Mouse (Mus musculus) embryonic fibroblast, embryonic 13.5 days (primary cell): Measurements from ENCODE around the gene Gm29609. TPM values are rescaled to one million over a fixed set of nuclear protein-coding genes. Genes with fewer than 3 reads are reported as not detected.

Experiments used
- H3K27ac ChIP-seq: 2 replicates; pipeline ENCODE4 v1.5.1; 2012; ENCODE audit warnings: low read length, control low read depth, inconsistent platforms; ENCODE audit not compliant: insufficient read depth
- H3K4me1 ChIP-seq: 2 replicates; pipeline ENCODE4 v1.6.1; 2011; ENCODE audit warnings: low read length; ENCODE audit not compliant: control insufficient read depth, insufficient read depth
- H3K4me3 ChIP-seq: 2 replicates; pipeline ENCODE4 v1.5.1; 2011; ENCODE audit warnings: mild to moderate bottlenecking, control low read depth, low read length; ENCODE audit not compliant: insufficient read depth
- CTCF ChIP-seq: IDR thresholded peaks from 2 replicates; pipeline ENCODE4 v1.5.1; 2011; ENCODE audit warnings: mild to moderate bottlenecking, control low read depth, low read length, moderate library complexity, borderline replicate concordance; ENCODE audit not compliant: insufficient read depth
- POLR2A ChIP-seq: IDR thresholded peaks from 2 replicates; pipeline ENCODE4 v1.6.1; 2011; ENCODE audit warnings: low read depth, mild to moderate bottlenecking, control low read depth, low read length, moderate library complexity
- polyA plus RNA-seq: library from polyadenylated mRNA; stranded (reverse); fragments of >200 nt; gene quantifications from 2 replicates; pipeline ENCODE4 v1.2.4, GENCODE M21; 2011; ENCODE audit warnings: low read depth; ENCODE audit not compliant: missing spikeins, insufficient read length

The Gm29609 gene
- polyA plus RNA-seq, 1 experiment = 2.7 TPM

DNA sequence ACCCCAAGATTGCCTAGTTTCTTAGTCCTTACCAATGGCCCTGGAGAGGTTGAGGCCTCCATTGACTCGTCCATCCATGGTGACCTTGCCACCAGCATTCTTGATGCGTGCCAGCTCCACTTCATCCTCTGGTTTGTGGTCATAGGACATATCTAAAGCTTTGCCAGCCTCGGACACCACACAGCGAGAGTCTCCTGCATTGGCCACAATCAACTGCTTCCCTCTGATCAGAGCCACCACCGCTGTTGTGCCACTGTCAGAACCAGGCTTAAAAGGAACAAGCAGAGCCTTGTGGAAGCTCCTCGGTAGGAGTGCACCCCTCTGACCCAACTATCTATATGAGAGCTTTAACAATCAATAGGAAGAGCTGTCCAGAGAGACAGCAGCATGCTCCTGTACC lies 24.7 kb upstream of the Gm29609 start:
- H3K4me3 ChIP-seq = no peak overlapping the region
- H3K4me1 ChIP-seq = no peaks in the 10 kb centered on the region
- no peak overlapping the region for H3K27ac ChIP-seq
- TF ChIP-seq POLR2A = no peak
- no peak for TF ChIP-seq CTCF

- Histone ChIP-seq H3K4me1 (no peaks in the 10 kb centered on the region), H3K4me3 (no peak overlapping the region), H3K27ac (no peak overlapping the region)
- no peak for TF ChIP-seq POLR2A
These were observed 24.2 kb upstream of the Gm29609 start for GRCm38 (mm10) chr5:31203866-31204265.

DNA sequence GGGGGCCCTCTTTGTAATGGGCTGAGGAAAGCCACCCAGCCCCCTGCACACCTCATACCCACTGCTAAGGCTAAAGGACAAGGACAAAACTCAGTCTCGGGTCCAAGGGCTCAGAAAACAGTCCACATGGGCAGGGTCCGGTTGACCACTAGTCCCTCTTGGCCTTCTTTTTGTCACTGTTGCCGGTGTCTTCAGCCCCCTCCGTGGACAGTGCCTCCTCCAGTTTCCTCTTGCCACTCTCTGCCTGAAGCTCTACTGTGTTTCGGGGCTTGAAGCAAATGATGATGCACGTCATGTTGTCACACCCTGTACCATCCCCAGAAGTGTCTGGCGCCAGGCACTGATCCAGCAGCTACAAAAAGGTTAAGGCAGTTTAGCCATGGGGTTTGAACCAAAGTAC lies 23.2 kb upstream of the Gm29609 start:
- no peak for TF ChIP-seq CTCF
- no peak for TF ChIP-seq POLR2A
- Histone ChIP-seq H3K27ac (no peak overlapping the region), H3K4me1 (no peaks in the 10 kb centered on the region), H3K4me3 (0 out of 2 replicates have a peak overlapping the region, but pooled peaks have one; percentile 43)

- peak within 1 kb of the TSS; percentile 39 for H3K27ac ChIP-seq
- TF ChIP-seq CTCF = no peak
- peak; percentile 75 for TF ChIP-seq POLR2A
- no peaks in the 10 kb centered on the region for H3K4me1 ChIP-seq
- H3K4me3 ChIP-seq = peak within 1 kb of the TSS; percentile 67
These were observed 22.3 kb upstream of the Gm29609 start, which contains the start of gene Zfp513 for GRCm38 (mm10) chr5:31201742-31202590. TSS of gene Zfp513 (minus strand) at chr5:31202303.

GRCm38 (mm10) chr5:31201042-31201741 lies 21.5 kb upstream of the Gm29609 start:
- H3K27ac ChIP-seq = peak overlapping the region; percentile 23
- no peaks in the 10 kb centered on the region for H3K4me1 ChIP-seq
- H3K4me3 ChIP-seq = peak overlapping the region; percentile 67
- TF ChIP-seq CTCF (no peak), POLR2A (no peak; the same call in 1 of the 2 replicates)

- Histone ChIP-seq H3K4me3 (peak overlapping the region; percentile 20), H3K4me1 (no peaks in the 10 kb centered on the region), H3K27ac (no peak overlapping the region)
- TF ChIP-seq CTCF (no peak), POLR2A (no peak; the same call in 1 of the 2 replicates)
These were observed 20.6 kb upstream of the Gm29609 start for GRCm38 (mm10) chr5:31200327-31200768.

DNA sequence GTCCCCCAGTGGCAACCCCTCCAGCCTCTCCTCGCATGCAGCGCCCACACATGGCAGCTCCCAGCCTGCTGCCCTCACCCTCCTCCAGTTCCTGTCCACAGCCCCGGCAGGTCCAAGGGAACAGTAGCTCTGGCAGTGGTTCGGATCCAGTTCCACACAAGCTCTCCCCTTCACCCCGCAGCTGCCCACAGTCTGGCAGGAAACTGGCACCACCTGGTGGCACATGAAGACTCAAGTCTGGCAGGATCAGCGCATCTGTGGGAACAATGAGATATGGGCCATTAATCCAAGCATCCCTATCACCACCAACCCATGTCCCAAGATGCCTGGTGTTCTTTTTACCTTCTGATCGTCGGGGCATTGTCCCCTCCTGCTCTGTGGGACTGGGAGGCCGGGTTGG lies 20.2 kb upstream of the Gm29609 start:
- Histone ChIP-seq H3K4me1 (no peaks in the 10 kb centered on the region), H3K4me3 (no peak overlapping the region), H3K27ac (no peak overlapping the region)
- no peak; the same call in 1 of the 2 replicates for TF ChIP-seq POLR2A
- 0 out of 2 replicates have a peak, but pooled peaks have one; percentile 23 for TF ChIP-seq CTCF

DNA sequence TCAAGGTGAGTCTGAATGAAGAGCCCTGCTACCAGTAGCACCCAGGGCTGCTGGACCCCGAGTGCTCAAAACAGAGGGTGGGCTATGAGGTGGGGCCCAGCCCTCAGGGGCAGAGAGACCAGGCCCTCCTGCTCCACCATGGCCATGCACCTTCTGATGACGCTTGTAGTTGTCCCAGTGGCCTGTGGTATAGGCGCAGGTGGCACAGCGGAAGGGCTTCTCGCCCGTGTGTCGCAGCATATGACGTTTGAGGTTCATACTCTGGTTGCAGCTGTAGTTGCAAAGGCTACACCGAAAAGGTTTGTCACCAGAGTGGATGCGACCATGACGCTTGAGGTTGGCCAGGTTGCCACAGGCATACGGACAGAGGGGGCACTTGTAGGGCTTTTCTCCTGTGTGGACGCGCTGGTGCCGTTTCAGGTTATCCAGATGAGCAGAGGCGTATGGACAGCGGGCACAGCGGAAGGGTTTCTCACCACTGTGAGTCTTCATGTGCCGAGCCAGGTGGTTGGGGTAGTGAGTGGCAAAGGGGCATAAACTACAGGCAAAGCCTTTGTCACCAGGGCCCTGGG lies 19.7 kb upstream of the Gm29609 start:
- Histone ChIP-seq H3K4me1 (no peaks in the 10 kb centered on the region), H3K4me3 (no peak overlapping the region), H3K27ac (no peak overlapping the region)
- TF ChIP-seq POLR2A (peak; percentile 42), CTCF (no peak)

- no peak for TF ChIP-seq CTCF
- TF ChIP-seq POLR2A = no peak; the same call in 1 of the 2 replicates
- no peak overlapping the region for H3K4me3 ChIP-seq
- H3K27ac ChIP-seq = no peak overlapping the region
- H3K4me1 ChIP-seq = no peaks in the 10 kb centered on the region
These were observed 19.1 kb upstream of the Gm29609 start for GRCm38 (mm10) chr5:31198616-31199320.
